ENCODE assay signal across 8 mouse cellular contexts in genomic region chr2:25364761-25365090, GRCm38 (mm10). TPM values are rescaled to one million over a fixed set of nuclear protein-coding genes. Genes with fewer than 3 reads are reported as not detected.
A peak's percentile ranks its signal among the peaks of the same experiment; 100 is the strongest.
DNase-seq lines count a peak whose midpoint lies in the region; ATAC-seq and TF ChIP-seq lines count a peak whose summit lies in the region.

No protein-coding gene starts in this region.

- peaks cover 27% of the 10 kb centered on the region for H3K27me3 ChIP-seq in heart, embryonic 14.5 days (ENCODE audit: control insufficient read depth, insufficient read depth, low read length)
- H3K27me3 ChIP-seq in hindbrain, embryonic 11.5 days (ENCODE audit: control insufficient read depth, insufficient read depth, low read length) = peaks cover 21% of the 10 kb centered on the region
- peaks cover 26% of the 10 kb centered on the region for H3K27me3 ChIP-seq in midbrain, embryonic 11.5 days (ENCODE audit: control insufficient read depth, insufficient read depth, low read length)

- DNase-seq in heart, postnatal 25 days (ENCODE audit: low spot score) = no peak
- no peak for DNase-seq in hindbrain, embryonic 11.5 days (ENCODE audit: low spot score)
- DNase-seq in midbrain, embryonic 11.5 days (ENCODE audit: low spot score, missing footprints) = no peak
- no peak for DNase-seq in urinary bladder, postnatal 4 days (ENCODE audit: low spot score in 2 of 2)
- no peak for DNase-seq in cerebellum, postnatal 10 days
- no peak for DNase-seq in thymus, postnatal 4 days

- peak overlapping the region; percentile 95 for H3K4me2 ChIP-seq in heart, embryonic 14.5 days (ENCODE audit: low read length)
- H3K4me2 ChIP-seq in hindbrain, embryonic 11.5 days (replicated peaks; ENCODE audit: low read depth, low read length) = peak overlapping the region; percentile 96
- peak overlapping the region; percentile 97 for H3K4me2 ChIP-seq in midbrain, embryonic 11.5 days

- H3K4me3 ChIP-seq in heart, embryonic 14.5 days (ENCODE audit: control insufficient read depth in 1 of 2, insufficient read depth in 1 of 2, low read depth in 1 of 2, low read length in 2 of 2) = peak overlapping the region; percentile 59 to 73
- H3K4me3 ChIP-seq in bone marrow, adult 2 months (replicated peaks; ENCODE audit: control insufficient read depth, low read depth, low read length) = peak overlapping the region; percentile 83
- H3K4me3 ChIP-seq in hindbrain, embryonic 11.5 days (ENCODE audit: low read depth, low read length) = peak overlapping the region; percentile 45
- H3K4me3 ChIP-seq in midbrain, embryonic 11.5 days (ENCODE audit: low read depth, low read length) = peak overlapping the region; percentile 49

- intact Hi-C loops in heart, postnatal 25 days (cut with DNase I) = no loop called here

- 0 out of 2 replicates have a peak, but pooled peaks cover 12% of the 10 kb centered on the region for H3K36me3 ChIP-seq in heart, embryonic 14.5 days (ENCODE audit: control insufficient read depth, insufficient read depth, low read length)
- H3K36me3 ChIP-seq in hindbrain, embryonic 11.5 days (ENCODE audit: control insufficient read depth, insufficient read depth, low read length) = no peaks in the 10 kb centered on the region
- H3K36me3 ChIP-seq in midbrain, embryonic 11.5 days (ENCODE audit: control insufficient read depth, insufficient read depth, low read length) = no peaks in the 10 kb centered on the region

- no peaks in the 10 kb centered on the region for H3K9me3 ChIP-seq in heart, embryonic 14.5 days (ENCODE audit: control insufficient read depth, low read length)
- H3K9me3 ChIP-seq in hindbrain, embryonic 11.5 days (ENCODE audit: control insufficient read depth, low read length) = no peaks in the 10 kb centered on the region
- H3K9me3 ChIP-seq in midbrain, embryonic 11.5 days (ENCODE audit: control insufficient read depth, low read length) = no peaks in the 10 kb centered on the region

- no peak for TF ChIP-seq POLR2A in bone marrow, adult 2 months (IDR thresholded peaks at IDR 0.05; ENCODE audit: borderline replicate concordance, control insufficient read depth, low read depth, low read length)

- peaks cover 0 to 5% of the 10 kb centered on the region in 2 experiments; a peak in 2 of 4 replicates for H3K4me1 ChIP-seq in heart, embryonic 14.5 days (ENCODE audit: control insufficient read depth in 2 of 2, insufficient read depth in 2 of 2, low read length in 2 of 2)
- H3K4me1 ChIP-seq in bone marrow, adult 2 months (ENCODE audit: control insufficient read depth, insufficient read depth, low read length) = peaks cover 3% of the 10 kb centered on the region
- H3K4me1 ChIP-seq in hindbrain, embryonic 11.5 days (replicated peaks; ENCODE audit: control insufficient read depth, insufficient read depth, low read length) = 0 out of 2 replicates have a peak, but pooled peaks cover 3% of the 10 kb centered on the region
- H3K4me1 ChIP-seq in midbrain, embryonic 11.5 days (ENCODE audit: control insufficient read depth, insufficient read depth, low read length) = peaks cover 2% of the 10 kb centered on the region

- TF ChIP-seq CTCF in bone marrow, adult 2 months (IDR thresholded peaks at IDR 0.05; ENCODE audit: control insufficient read depth, insufficient read depth, low read length) = no peak

- no peak overlapping the region for H3K27ac ChIP-seq in heart, embryonic 14.5 days (replicated peaks in 1 of 2; ENCODE audit: control insufficient read depth in 1 of 2, insufficient read depth in 1 of 2, low read depth in 2 of 2, low read length in 2 of 2)
- peak overlapping the region; percentile 96 for H3K27ac ChIP-seq in bone marrow, adult 2 months (ENCODE audit: control insufficient read depth, insufficient read depth, low read depth, low read length, poor library complexity)
- no peak overlapping the region for H3K27ac ChIP-seq in hindbrain, embryonic 11.5 days (ENCODE audit: low read depth, low read length)
- H3K27ac ChIP-seq in midbrain, embryonic 11.5 days (ENCODE audit: low read depth, low read length) = no peak overlapping the region

- no peak for ATAC-seq in heart, embryonic 14.5 days (ENCODE audit: insufficient number of reproducible peaks, insufficient read depth, low FRiP score, low read depth)
- ATAC-seq in hindbrain, embryonic 11.5 days (ENCODE audit: low FRiP score) = peak; percentile 17; the same call in 1 of the 2 replicates
- ATAC-seq in midbrain, embryonic 11.5 days (ENCODE audit: low FRiP score) = no peak

- peak overlapping the region; percentile 81 for H3K9ac ChIP-seq in heart, embryonic 14.5 days (ENCODE audit: low read length)
- peak overlapping the region; percentile 56; the same call in 1 of the 2 replicates for H3K9ac ChIP-seq in hindbrain, embryonic 11.5 days (ENCODE audit: low read depth, low read length)
- H3K9ac ChIP-seq in midbrain, embryonic 11.5 days (ENCODE audit: low read length) = peak overlapping the region; percentile 59; the same call in 1 of the 2 replicates

- 24% methylated on average over 9 of the region's 9 CpGs for WGBS in heart, embryonic 14.5 days
- WGBS in bone marrow, adult 2 months = 24% methylated on average over 9 of the region's 9 CpGs
- 27% methylated on average over 9 of the region's 9 CpGs for WGBS in hindbrain, embryonic 11.5 days
- WGBS in midbrain, embryonic 11.5 days = 30% methylated on average over 9 of the region's 9 CpGs

RNA-seq across cellular contexts. Expression of gene Uap1l1, which starts 0.8 kb away (rescaled TPM):
- polyA plus RNA-seq in heart, embryonic 14.5 days (2014; fragmentation: Nextera tagmentation; extraction: Ambion mirVana) = 17.6 and 18.3 TPM in 2 replicates
- 1 to 10 TPM; 4.0 to 6.1 TPM for total RNA-seq in heart, postnatal 25 days (2021)
- polyA plus RNA-seq in bone marrow, adult 2 months (2011; ENCODE audit: insufficient read depth, insufficient read length, low replicate concordance, missing spikeins) = 20.1 and 62.6 TPM in 2 replicates
- 4.1 and 6.5 TPM in 2 replicates for polyA plus RNA-seq in hindbrain, embryonic 11.5 days (2014; fragmentation: Nextera tagmentation; extraction: Ambion mirVana)
- 3.4 and 6.7 TPM in 2 replicates for polyA plus RNA-seq in midbrain, embryonic 11.5 days (2014; fragmentation: Nextera tagmentation; extraction: Ambion mirVana)

RNA-seq across cellular contexts. Expression of gene Sapcd2, which starts 7.4 kb away (rescaled TPM):
- 14.4 and 17.7 TPM in 2 replicates for polyA plus RNA-seq in heart, embryonic 14.5 days (2014; fragmentation: Nextera tagmentation; extraction: Ambion mirVana)
- total RNA-seq in heart, postnatal 25 days (2021) = under 1 TPM; 0.16 to 0.50 TPM
- 13.7 and 27.3 TPM in 2 replicates for polyA plus RNA-seq in bone marrow, adult 2 months (2011; ENCODE audit: insufficient read depth, insufficient read length, low replicate concordance, missing spikeins)
- 41.0 and 45.2 TPM in 2 replicates for polyA plus RNA-seq in hindbrain, embryonic 11.5 days (2014; fragmentation: Nextera tagmentation; extraction: Ambion mirVana)
- polyA plus RNA-seq in midbrain, embryonic 11.5 days (2014; fragmentation: Nextera tagmentation; extraction: Ambion mirVana) = 47.9 and 53.3 TPM in 2 replicates

RNA-seq across cellular contexts. Expression of gene Dpp7, which starts 8.6 kb away (rescaled TPM):
- 11.5 and 12.4 TPM in 2 replicates for polyA plus RNA-seq in heart, embryonic 14.5 days (2014; fragmentation: Nextera tagmentation; extraction: Ambion mirVana)
- 1 to 10 TPM; 3.0 to 3.4 TPM for total RNA-seq in heart, postnatal 25 days (2021)
- polyA plus RNA-seq in bone marrow, adult 2 months (2011; ENCODE audit: insufficient read depth, insufficient read length, low replicate concordance, missing spikeins) = 22.8 and 29.5 TPM in 2 replicates
- polyA plus RNA-seq in hindbrain, embryonic 11.5 days (2014; fragmentation: Nextera tagmentation; extraction: Ambion mirVana) = 13.4 and 21.3 TPM in 2 replicates
- polyA plus RNA-seq in midbrain, embryonic 11.5 days (2014; fragmentation: Nextera tagmentation; extraction: Ambion mirVana) = 15.9 and 16.0 TPM in 2 replicates

RNA-seq across cellular contexts. Expression of gene Entpd2, which starts 30.9 kb away (rescaled TPM):
- 0.81 and 0.85 TPM in 2 replicates for polyA plus RNA-seq in heart, embryonic 14.5 days (2014; fragmentation: Nextera tagmentation; extraction: Ambion mirVana)
- 10 to 100 TPM; 10.8 to 13.9 TPM for total RNA-seq in heart, postnatal 25 days (2021)
- 0.54 TPM in 1 of 2 replicates, not detected in the other for polyA plus RNA-seq in bone marrow, adult 2 months (2011; ENCODE audit: insufficient read depth, insufficient read length, low replicate concordance, missing spikeins)
- 0.21 TPM in 1 of 2 replicates, not detected in the other for polyA plus RNA-seq in hindbrain, embryonic 11.5 days (2014; fragmentation: Nextera tagmentation; extraction: Ambion mirVana)
- 0.12 and 0.23 TPM in 2 replicates for polyA plus RNA-seq in midbrain, embryonic 11.5 days (2014; fragmentation: Nextera tagmentation; extraction: Ambion mirVana)

RNA-seq across cellular contexts. Expression of gene Man1b1, which starts 32.6 kb away (rescaled TPM):
- 42.8 and 48.1 TPM in 2 replicates for polyA plus RNA-seq in heart, embryonic 14.5 days (2014; fragmentation: Nextera tagmentation; extraction: Ambion mirVana)
- 10 to 100 TPM; 18.0 to 20.9 TPM for total RNA-seq in heart, postnatal 25 days (2021)
- 25.9 and 33.0 TPM in 2 replicates for polyA plus RNA-seq in bone marrow, adult 2 months (2011; ENCODE audit: insufficient read depth, insufficient read length, low replicate concordance, missing spikeins)
- 86.7 and 133 TPM in 2 replicates for polyA plus RNA-seq in hindbrain, embryonic 11.5 days (2014; fragmentation: Nextera tagmentation; extraction: Ambion mirVana)
- polyA plus RNA-seq in midbrain, embryonic 11.5 days (2014; fragmentation: Nextera tagmentation; extraction: Ambion mirVana) = 87.2 and 88.1 TPM in 2 replicates
